Mouse (Mus musculus) cortical plate, adult 2 months (tissue): ENCODE results near the gene Msh5. TPM values are rescaled to one million over a fixed set of nuclear protein-coding genes. Genes with fewer than 3 reads are reported as not detected.
A peak's percentile ranks its signal among the peaks of the same experiment; 100 is the strongest.

Source experiments
- H3K27ac ChIP-seq: fragments of 200-500 bp; 2 replicates; pipeline ENCODE4 v1.5.1; 2012; ENCODE audit warnings: low read length, control low read depth, inconsistent platforms; ENCODE audit not compliant: insufficient read depth
- H3K4me1 ChIP-seq: fragments of 200-500 bp; 2 replicates; pipeline ENCODE4 v1.6.1; 2011; ENCODE audit warnings: low read length; ENCODE audit not compliant: control insufficient read depth, insufficient read depth
- H3K4me3 ChIP-seq: fragments of 200-500 bp; 2 replicates; pipeline ENCODE4 v1.5.1; 2011; ENCODE audit warnings: mild to moderate bottlenecking, low read length, control low read depth; ENCODE audit not compliant: insufficient read depth
- CTCF ChIP-seq: fragments of 200-500 bp; IDR thresholded peaks from 2 replicates; pipeline ENCODE4 v1.5.1; 2011; ENCODE audit warnings: mild to moderate bottlenecking, control low read depth, low read length; ENCODE audit not compliant: insufficient read depth; ENCODE audit errors: extremely low read depth
- POLR2A ChIP-seq: fragments of 200-500 bp; IDR thresholded peaks from 2 replicates; pipeline ENCODE4 v1.6.1; 2011; ENCODE audit warnings: mild to moderate bottlenecking, low read length, control low read depth; ENCODE audit not compliant: insufficient read depth; ENCODE audit errors: extremely low read depth
- polyA plus RNA-seq: library from polyadenylated mRNA; depleted of rRNA; stranded (reverse); fragments of >200 nt; gene quantifications from 2 replicates; pipeline ENCODE4 v1.2.3, GENCODE M21; 2012

Msh5 gene
- polyA plus RNA-seq, 1 experiment: 0.58 TPM

DNA sequence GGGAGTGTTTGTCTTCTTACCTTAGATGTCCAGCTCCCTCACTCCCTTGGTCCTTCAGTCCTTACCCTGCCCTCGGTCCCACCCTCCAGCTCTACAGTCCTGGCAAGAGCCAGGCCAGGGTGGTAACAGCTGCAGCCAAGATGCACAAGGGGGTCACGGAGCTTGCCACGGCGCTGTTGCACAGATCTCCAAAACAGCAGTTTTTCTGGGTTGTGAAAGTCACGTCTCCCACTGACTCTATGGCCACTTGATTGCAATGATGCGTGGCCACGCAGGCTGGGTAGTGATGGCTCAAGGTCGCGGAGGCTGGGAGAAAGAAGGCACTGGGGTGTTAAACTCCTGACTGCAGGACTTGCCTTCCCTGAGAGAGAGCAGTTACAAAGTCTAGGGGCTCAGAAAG, 24.9 kb upstream of the Msh5 start:
- Histone ChIP-seq H3K4me3 (no peak overlapping the region), H3K4me1 (no peaks in the 10 kb centered on the region), H3K27ac (no peak overlapping the region)
- no peak for TF ChIP-seq POLR2A
- TF ChIP-seq CTCF: no peak

DNA sequence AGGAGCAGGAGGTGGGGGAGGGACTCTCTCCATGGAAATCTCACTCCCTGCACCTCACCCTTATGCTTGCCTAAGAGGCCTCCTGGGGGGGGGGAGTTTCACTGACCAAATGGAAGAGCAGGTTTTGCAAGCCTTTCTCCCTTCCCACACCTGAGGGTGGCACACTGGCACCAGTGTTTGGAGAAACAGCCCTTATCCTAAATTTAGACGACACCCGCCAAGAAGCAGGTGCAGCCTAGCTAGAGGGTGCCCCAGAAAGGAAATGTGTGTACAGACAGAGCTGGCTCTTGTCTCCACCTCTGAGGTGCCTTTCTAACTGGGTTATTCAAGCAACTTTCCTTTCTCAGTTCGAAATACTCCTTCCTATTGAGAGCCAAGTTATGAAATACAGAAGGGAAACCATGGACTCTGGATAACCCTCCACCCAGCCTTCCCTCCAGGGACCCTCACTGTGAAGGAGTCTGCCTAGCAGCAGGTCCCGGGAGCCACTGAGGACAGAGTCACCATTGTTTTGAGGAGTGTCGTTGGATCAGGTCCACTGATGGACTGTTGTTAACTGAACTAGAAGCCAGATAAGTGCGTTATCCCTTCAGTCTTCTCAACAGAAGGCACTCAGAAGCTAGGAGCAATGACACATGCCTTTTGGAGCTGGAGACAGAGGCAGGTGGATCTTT, 24.1 kb upstream of the Msh5 start:
- Histone ChIP-seq H3K27ac (no peak overlapping the region), H3K4me1 (no peaks in the 10 kb centered on the region), H3K4me3 (no peak overlapping the region)
- TF ChIP-seq POLR2A: no peak
- 0 out of 2 replicates have a peak, but pooled peaks have one; percentile 10 for TF ChIP-seq CTCF

DNA sequence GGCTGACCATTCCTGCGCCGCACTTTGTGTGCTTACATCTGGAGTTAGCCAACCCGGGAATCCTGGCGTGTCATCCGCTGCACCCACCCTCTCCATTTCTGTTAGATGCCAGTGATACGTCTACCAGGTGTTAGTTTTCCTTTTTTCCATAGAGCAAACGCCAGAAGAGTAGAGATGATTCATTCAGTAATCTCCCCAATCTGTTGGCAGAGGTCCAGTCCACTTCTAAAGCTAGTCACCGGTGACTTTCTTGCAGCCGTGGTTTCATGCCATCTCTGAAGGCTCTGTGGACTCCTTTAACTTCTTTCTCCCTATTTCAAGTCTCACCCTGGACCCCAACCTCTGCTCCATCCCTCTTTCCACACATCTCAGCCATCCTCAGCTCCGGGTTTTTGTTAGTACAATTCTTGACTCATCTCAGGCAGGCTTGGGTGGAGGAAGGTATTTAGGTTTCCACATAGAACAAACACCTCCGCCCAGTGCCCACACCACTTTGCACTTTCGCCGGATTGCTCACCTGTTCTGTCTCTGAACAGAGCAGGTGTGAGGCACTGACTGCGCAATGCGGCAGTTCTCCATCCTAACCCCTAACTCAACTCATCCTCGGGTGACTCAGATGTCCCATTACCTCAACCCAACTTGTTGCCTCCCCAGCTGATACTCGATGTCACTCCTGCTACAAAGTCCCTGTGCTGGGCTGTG, 21.8 kb upstream of the Msh5 start:
- TF ChIP-seq CTCF (no peak), POLR2A (no peak)
- Histone ChIP-seq H3K4me1 (no peaks in the 10 kb centered on the region), H3K27ac (no peak overlapping the region), H3K4me3 (no peak overlapping the region)

DNA sequence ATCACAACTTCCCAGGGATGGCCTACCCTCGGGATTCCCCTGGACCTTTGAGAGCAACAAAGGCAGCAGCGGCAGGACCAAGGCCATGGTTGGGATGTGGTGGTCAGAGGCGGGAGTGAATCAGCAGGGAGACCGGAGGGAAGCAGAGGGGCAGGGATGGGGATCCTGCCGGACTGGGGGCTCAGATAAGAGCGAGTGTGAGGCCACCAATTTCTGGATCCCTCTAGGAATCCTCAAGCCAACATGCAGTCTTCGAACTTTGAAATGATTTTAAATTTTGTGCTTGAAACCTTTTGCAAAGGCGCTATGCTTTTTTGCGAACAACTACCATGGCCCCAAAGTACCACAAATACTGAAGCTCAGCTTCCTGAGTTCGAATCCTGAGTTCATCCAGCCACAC, 19.5 kb upstream of the Msh5 start, which contains the start of gene Mpig6b:
Mpig6b (minus strand) TSS at position 101 of the 400 bp plus-strand sequence.
- no peak within 1 kb of the TSS for H3K27ac ChIP-seq
- TF ChIP-seq POLR2A (no peak), CTCF (no peak)
- H3K4me3 ChIP-seq: no peak within 1 kb of the TSS
- no peaks in the 10 kb centered on the region for H3K4me1 ChIP-seq

DNA sequence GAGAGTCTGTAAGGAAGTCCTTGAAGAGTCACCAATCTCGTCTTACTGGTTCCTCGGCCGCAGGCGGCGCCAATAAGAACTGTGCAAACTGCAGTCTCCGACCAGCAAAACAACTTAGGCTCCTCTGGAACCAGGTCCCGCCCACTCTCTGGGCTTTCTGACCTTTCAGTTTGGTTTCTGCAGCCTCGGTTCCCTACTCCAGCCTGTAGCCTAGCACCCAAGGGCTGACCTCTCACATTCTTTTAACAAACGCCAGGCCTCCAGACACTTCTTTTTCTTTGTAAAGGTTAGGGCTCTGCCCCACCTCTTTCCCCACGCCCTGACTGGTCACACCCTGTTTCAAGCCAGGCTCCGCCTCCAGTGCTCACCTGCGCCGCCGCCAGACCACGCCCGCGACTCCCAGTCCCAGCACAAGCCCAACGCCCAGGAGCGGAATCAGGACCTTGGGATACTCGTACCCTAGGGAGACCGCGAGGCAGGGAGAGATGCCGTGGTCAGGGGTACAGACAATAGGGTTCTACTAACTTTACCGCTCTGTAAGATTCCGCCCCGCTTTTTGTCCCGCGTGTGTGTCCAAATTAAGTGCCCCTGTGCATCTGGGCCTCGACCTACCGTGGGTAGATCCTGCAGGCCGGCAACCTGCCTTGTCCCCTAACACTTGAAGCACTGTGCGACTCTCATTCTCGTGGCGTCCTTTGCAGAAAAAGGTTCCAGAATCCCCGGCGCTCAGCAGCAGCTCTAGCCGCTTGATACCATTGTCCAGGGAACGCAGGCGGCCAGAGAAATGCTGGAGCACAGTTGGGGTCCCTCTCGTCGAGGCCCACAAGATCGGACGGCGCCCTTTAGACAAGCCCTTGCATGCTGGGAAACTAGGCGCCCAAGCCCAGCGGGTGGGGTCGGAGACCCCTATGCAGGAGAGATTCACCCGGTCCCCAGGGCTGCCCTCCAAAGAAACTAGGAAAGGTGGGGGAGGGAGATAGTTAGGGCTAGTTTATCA, 18.7 kb upstream of the Msh5 start, which contains the start of gene Ly6g6c:
Ly6g6c (plus strand) TSS at position 438 of the 997 bp plus-strand sequence.
- no peak within 1 kb of the TSS for H3K27ac ChIP-seq
- TF ChIP-seq CTCF: no peak
- no peak for TF ChIP-seq POLR2A

DNA sequence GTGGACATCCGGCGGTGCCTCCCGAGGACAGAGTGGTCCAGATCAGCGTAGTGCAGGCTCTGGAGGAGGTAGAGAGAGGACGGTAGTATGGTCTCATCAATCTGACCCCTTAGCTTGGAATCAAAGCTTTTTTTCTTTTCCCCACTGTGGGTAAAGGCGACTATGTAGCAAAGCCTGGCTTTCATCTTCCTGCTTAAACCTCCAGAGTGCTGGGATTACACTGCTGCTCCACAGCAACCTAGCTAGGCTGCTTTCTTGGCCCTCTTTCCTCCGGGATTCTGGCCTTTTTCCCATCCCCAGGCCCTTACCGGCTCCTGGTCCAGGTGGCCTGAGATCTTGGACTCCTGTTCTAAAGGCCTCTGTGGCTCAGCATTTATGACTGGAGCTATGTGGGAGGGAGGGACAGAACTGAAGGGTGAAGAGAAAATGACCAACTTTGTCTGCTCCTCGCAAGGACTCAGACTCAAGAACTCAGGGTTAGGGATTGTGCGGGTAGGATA, 17.9 kb upstream of the Msh5 start:
- TF ChIP-seq POLR2A: no peak
- no peak for TF ChIP-seq CTCF

More for the DNA sequence above, 18.7 kb upstream of the Msh5 start, which contains the start of gene Ly6g6c:
- H3K4me1 ChIP-seq: no peaks in the 10 kb centered on the region
- H3K4me3 ChIP-seq: no peak within 1 kb of the TSS

DNA sequence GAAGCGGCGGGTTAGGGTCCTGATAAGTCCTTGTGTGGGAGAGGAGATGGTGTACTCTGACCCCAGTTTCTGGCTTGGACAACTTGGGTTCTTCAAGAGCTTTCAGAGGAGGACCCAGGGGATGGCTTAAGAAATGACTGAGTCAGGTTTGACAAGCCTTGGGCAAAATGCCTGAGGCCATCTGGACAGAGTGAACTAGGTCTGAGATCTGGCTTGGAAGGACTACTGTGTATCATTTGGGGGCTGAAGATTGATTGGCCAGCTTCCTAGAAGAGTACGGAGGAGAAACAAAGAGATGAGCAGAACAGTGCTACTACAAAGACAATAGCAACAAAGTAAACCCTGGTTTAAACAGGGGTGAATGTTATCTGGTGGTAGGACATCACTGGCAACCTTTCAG, 16.9 kb upstream of the Msh5 start:
- H3K4me3 ChIP-seq: no peak overlapping the region
- no peak for TF ChIP-seq POLR2A
- TF ChIP-seq CTCF: no peak
- H3K4me1 ChIP-seq: no peaks in the 10 kb centered on the region
- no peak overlapping the region for H3K27ac ChIP-seq

More for the DNA sequence above, 17.9 kb upstream of the Msh5 start:
- Histone ChIP-seq H3K4me3 (no peak overlapping the region), H3K27ac (no peak overlapping the region), H3K4me1 (no peaks in the 10 kb centered on the region)

DNA sequence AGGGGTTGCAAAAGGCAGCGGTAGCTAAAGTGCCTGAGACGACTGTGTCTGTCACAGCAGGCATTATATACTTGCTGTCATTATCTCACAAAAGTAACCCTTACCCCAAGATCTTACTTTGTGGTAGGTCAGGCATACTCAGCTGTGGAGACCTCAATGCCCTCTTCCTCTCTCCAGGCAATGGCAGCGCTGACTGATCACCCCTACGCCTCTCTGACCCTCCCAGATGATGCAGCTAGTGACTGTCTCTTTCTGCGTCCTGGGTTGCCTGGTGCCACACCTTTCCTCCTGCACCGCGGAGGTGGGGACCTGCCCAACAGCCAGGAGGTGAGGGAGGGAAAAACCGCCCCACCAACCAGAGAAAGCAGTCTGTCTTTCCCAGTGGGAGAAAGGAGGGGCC, 14.8 kb upstream of the Msh5 start:
- Histone ChIP-seq H3K4me1 (no peaks in the 10 kb centered on the region), H3K4me3 (no peak overlapping the region), H3K27ac (no peak overlapping the region)
- TF ChIP-seq CTCF (no peak), POLR2A (no peak)

DNA sequence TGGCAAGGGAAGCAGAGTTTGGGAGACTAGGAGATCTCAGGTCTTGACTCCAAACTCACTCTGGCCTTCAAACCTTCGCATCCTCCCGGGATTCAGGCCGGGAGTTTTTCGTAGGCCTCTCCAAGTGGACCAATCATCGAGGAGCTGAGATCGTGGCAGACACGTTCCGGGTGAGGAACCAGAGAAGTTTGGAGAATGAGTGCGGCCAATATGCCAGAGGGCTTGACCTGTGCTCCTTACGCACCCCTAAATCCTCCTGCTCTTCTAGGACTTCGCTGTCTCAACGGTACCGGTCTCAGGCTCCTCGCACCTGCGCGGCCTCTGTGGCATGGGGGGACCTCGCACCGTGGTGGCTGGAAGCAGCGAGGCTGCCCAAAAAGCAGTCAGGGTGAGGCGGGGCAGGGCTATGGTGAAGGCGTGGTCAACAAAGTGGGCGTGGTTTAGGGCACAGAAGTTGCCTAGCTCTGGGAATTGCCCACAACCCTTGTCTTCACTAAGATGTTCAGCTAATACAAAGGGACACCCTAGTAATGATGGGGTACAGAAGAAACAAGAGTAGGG, 14.3 kb upstream of the Msh5 start:
- no peak overlapping the region for H3K27ac ChIP-seq
- no peaks in the 10 kb centered on the region for H3K4me1 ChIP-seq
- TF ChIP-seq CTCF: no peak
- no peak for TF ChIP-seq POLR2A
- no peak overlapping the region for H3K4me3 ChIP-seq
